Mouse (Mus musculus): Measurements from ENCODE around the gene B3galt1. TPM values are rescaled to one million over a fixed set of nuclear protein-coding genes. Genes with fewer than 3 reads are reported as not detected.

Gene B3galt1
- polyA plus RNA-seq, 1 experiment: 0.56 TPM

DNA sequence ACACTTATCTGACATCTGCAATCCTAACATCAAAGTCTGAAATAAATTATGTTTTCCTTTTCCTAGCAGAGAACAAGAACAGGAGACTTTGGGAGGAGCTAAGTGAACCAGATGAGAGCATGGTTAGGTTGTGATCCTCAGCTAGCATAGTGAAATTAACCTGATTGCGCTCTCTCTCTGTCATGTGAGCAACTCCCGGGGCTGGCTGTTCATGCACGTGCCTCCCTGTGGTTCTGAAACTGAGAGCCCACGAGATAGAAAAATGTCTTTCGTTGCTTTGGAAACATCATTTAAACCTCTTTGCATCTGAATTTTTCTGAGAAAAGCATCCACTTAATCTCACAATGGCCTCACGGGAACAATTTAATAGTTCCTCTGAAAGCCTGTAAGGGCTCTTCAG lies 190.8 kb downstream of the B3galt1 start:
- no peaks in the 10 kb centered on the region for H3K27me3 ChIP-seq (ENCODE audit: control insufficient read depth, insufficient read depth, insufficient read length)
- TF ChIP-seq POLR2A (IDR thresholded peaks at IDR 0.05; ENCODE audit: insufficient read length, low read depth) (no peak), TCF12 (IDR thresholded peaks at IDR 0.05; ENCODE audit: insufficient read depth, poor library complexity, severe bottlenecking) (no peak), MYOG (IDR thresholded peaks at IDR 0.05; ENCODE audit: control insufficient read depth in 1 of 3, insufficient read depth in 1 of 3, insufficient read length in 2 of 3, low read depth in 2 of 3) (no peak), E2F4 (IDR thresholded peaks at IDR 0.05; ENCODE audit: insufficient read depth) (no peak), CEBPB (IDR thresholded peaks at IDR 0.05; ENCODE audit: insufficient read depth, poor library complexity, severe bottlenecking) (no peak), TCF3 (IDR thresholded peaks at IDR 0.05; ENCODE audit: insufficient read length, low read depth) (no peak), MAX (IDR thresholded peaks at IDR 0.05; ENCODE audit: low read depth) (no peak), USF1 (IDR thresholded peaks at IDR 0.05; ENCODE audit: low read depth) (no peak), SRF (IDR thresholded peaks at IDR 0.05; ENCODE audit: control insufficient read depth, insufficient read length, low read depth) (no peak), POLR2AphosphoS2 (IDR thresholded peaks at IDR 0.05; ENCODE audit: insufficient read length, low read depth) (no peak), REST (IDR thresholded peaks at IDR 0.05; ENCODE audit: insufficient read depth, insufficient read length) (no peak), MYOD1 (IDR thresholded peaks at IDR 0.05; ENCODE audit: control insufficient read depth in 1 of 3, insufficient read length in 2 of 3, low read depth in 2 of 3) (no peak)
- no peak overlapping the region for H3K4me3 ChIP-seq
- no peak overlapping the region for H3ac ChIP-seq (ENCODE audit: control insufficient read depth, insufficient read length)
- no peaks in the 10 kb centered on the region for H3K36me3 ChIP-seq (ENCODE audit: control insufficient read depth, insufficient read depth)
- H3K4me2 ChIP-seq (ENCODE audit: low read depth): no peak overlapping the region
- H3K79me2 ChIP-seq (ENCODE audit: control insufficient read depth, insufficient read depth): no peaks in the 10 kb centered on the region

DNA sequence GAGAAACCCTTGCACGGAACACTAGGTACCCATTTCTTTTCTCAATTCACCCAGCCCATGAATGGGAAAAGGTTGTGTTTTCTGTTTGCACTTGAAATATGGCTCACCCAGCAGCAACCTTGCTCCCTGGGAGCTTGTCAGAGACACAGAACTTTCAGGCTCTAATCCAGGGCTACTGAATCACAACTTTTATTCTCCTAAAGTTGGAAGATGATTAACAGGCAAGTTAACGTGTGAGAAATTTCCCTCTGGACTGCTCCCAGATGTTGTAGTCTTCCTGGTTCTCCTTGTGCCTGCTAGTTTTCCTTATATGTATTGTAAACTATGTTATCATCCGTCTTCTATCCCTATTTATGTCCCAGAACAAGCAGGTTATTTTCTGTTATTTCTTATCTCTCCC lies 221.9 kb downstream of the B3galt1 start:
- TF ChIP-seq POLR2A (IDR thresholded peaks at IDR 0.05; ENCODE audit: insufficient read length, low read depth): no peak
- no peak for TF ChIP-seq E2F4 (IDR thresholded peaks at IDR 0.05; ENCODE audit: insufficient read depth)
- no peak for TF ChIP-seq MYOD1 (IDR thresholded peaks at IDR 0.05; ENCODE audit: control insufficient read depth in 1 of 3, insufficient read length in 2 of 3, low read depth in 2 of 3)
- TF ChIP-seq TCF3 (IDR thresholded peaks at IDR 0.05; ENCODE audit: insufficient read length, low read depth): no peak
- TF ChIP-seq TCF12 (IDR thresholded peaks at IDR 0.05; ENCODE audit: insufficient read depth, poor library complexity, severe bottlenecking): no peak
- TF ChIP-seq POLR2AphosphoS2 (IDR thresholded peaks at IDR 0.05; ENCODE audit: insufficient read length, low read depth): no peak
- no peak for TF ChIP-seq MYOG (IDR thresholded peaks at IDR 0.05; ENCODE audit: control insufficient read depth in 1 of 3, insufficient read depth in 1 of 3, insufficient read length in 2 of 3, low read depth in 2 of 3)
- TF ChIP-seq SRF (IDR thresholded peaks at IDR 0.05; ENCODE audit: control insufficient read depth, insufficient read length, low read depth): no peak
- TF ChIP-seq CEBPB (IDR thresholded peaks at IDR 0.05; ENCODE audit: insufficient read depth, poor library complexity, severe bottlenecking): no peak
- no peak overlapping the region for H3K4me3 ChIP-seq
- no peak overlapping the region for H3K4me2 ChIP-seq (ENCODE audit: low read depth)
- no peaks in the 10 kb centered on the region for H3K36me3 ChIP-seq (ENCODE audit: control insufficient read depth, insufficient read depth)
- no peak overlapping the region for H3ac ChIP-seq (ENCODE audit: control insufficient read depth, insufficient read length)
- no peaks in the 10 kb centered on the region for H3K79me2 ChIP-seq (ENCODE audit: control insufficient read depth, insufficient read depth)
- no peaks in the 10 kb centered on the region for H3K27me3 ChIP-seq (ENCODE audit: control insufficient read depth, insufficient read depth, insufficient read length)

DNA sequence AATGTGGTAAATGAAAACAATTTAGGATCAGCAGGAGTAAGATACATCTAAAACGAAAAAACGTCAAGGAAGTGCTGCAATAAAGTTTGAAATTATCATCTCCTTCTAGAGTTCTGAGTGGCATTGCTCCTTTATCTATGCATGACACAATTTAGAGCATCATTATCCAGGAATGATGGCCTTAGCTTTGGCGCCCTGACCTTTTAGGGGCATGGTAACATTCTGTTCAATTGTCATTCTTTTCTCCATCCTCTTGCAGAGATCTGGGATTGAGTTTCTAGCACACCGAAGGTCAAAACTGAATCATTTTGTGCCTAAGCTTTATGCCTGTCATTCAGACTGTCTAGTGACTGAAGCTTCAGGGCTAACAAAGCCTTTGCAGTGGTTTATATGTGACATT lies 231.9 kb downstream of the B3galt1 start:
- H3K4me2 ChIP-seq (ENCODE audit: low read depth): no peak overlapping the region
- H3K36me3 ChIP-seq (ENCODE audit: control insufficient read depth, insufficient read depth): no peaks in the 10 kb centered on the region
- no peak overlapping the region for H3K4me3 ChIP-seq
- TF ChIP-seq CEBPB (IDR thresholded peaks at IDR 0.05; ENCODE audit: insufficient read depth, poor library complexity, severe bottlenecking) (no peak), TCF3 (IDR thresholded peaks at IDR 0.05; ENCODE audit: insufficient read length, low read depth) (no peak), REST (IDR thresholded peaks at IDR 0.05; ENCODE audit: insufficient read depth, insufficient read length) (no peak), POLR2AphosphoS2 (IDR thresholded peaks at IDR 0.05; ENCODE audit: insufficient read length, low read depth) (no peak), TCF12 (IDR thresholded peaks at IDR 0.05; ENCODE audit: insufficient read depth, poor library complexity, severe bottlenecking) (no peak), E2F4 (IDR thresholded peaks at IDR 0.05; ENCODE audit: insufficient read depth) (no peak), MAX (IDR thresholded peaks at IDR 0.05; ENCODE audit: low read depth) (no peak), USF1 (IDR thresholded peaks at IDR 0.05; ENCODE audit: low read depth) (no peak), MYOD1 (IDR thresholded peaks at IDR 0.05; ENCODE audit: control insufficient read depth in 1 of 3, insufficient read length in 2 of 3, low read depth in 2 of 3) (no peak), SRF (IDR thresholded peaks at IDR 0.05; ENCODE audit: control insufficient read depth, insufficient read length, low read depth) (no peak), MYOG (IDR thresholded peaks at IDR 0.05; ENCODE audit: control insufficient read depth in 1 of 3, insufficient read depth in 1 of 3, insufficient read length in 2 of 3, low read depth in 2 of 3) (no peak), POLR2A (IDR thresholded peaks at IDR 0.05; ENCODE audit: insufficient read length, low read depth) (no peak)
- H3K27me3 ChIP-seq (ENCODE audit: control insufficient read depth, insufficient read depth, insufficient read length): no peaks in the 10 kb centered on the region
- no peaks in the 10 kb centered on the region for H3K79me2 ChIP-seq (ENCODE audit: control insufficient read depth, insufficient read depth)
- H3ac ChIP-seq (ENCODE audit: control insufficient read depth, insufficient read length): no peak overlapping the region

DNA sequence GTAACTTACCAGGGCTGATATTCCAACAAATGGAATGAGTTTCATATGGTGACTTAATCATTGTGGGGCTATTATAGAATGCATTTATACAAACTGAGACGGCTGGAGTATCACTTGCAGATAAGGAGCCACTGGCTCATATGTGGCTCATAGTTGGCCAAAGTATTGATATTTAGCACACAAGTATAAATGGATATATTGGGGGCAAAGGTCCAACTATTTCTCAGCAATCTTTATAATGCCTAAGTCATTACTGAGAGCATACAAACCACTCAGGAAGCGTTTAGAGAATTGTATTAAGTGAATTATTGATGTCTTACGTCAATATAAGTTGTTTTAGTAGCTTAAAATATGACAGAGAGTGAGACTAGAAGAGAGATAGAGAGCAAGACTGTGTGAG lies 234.3 kb downstream of the B3galt1 start:
- TF ChIP-seq SRF (IDR thresholded peaks at IDR 0.05; ENCODE audit: control insufficient read depth, insufficient read length, low read depth) (no peak), MYOD1 (IDR thresholded peaks at IDR 0.05; ENCODE audit: control insufficient read depth in 1 of 3, insufficient read length in 2 of 3, low read depth in 2 of 3) (no peak), REST (IDR thresholded peaks at IDR 0.05; ENCODE audit: insufficient read depth, insufficient read length) (no peak), TCF12 (IDR thresholded peaks at IDR 0.05; ENCODE audit: insufficient read depth, poor library complexity, severe bottlenecking) (no peak), TCF3 (IDR thresholded peaks at IDR 0.05; ENCODE audit: insufficient read length, low read depth) (no peak), E2F4 (IDR thresholded peaks at IDR 0.05; ENCODE audit: insufficient read depth) (no peak), POLR2A (IDR thresholded peaks at IDR 0.05; ENCODE audit: insufficient read length, low read depth) (no peak), USF1 (IDR thresholded peaks at IDR 0.05; ENCODE audit: low read depth) (no peak), MYOG (IDR thresholded peaks at IDR 0.05; ENCODE audit: control insufficient read depth in 1 of 3, insufficient read depth in 1 of 3, insufficient read length in 2 of 3, low read depth in 2 of 3) (no peak)
- Histone ChIP-seq H3K27me3 (ENCODE audit: control insufficient read depth, insufficient read depth, insufficient read length) (no peaks in the 10 kb centered on the region), H3K4me3 (no peak overlapping the region), H3K4me2 (ENCODE audit: low read depth) (no peak overlapping the region), H3ac (ENCODE audit: control insufficient read depth, insufficient read length) (no peak overlapping the region), H3K36me3 (ENCODE audit: control insufficient read depth, insufficient read depth) (no peaks in the 10 kb centered on the region), H3K79me2 (ENCODE audit: control insufficient read depth, insufficient read depth) (no peaks in the 10 kb centered on the region)
